24 mouse cellular contexts compared by ENCODE assay signal in genomic region chr5:9060228-9060627, GRCm38 (mm10).
"Had no signal": no experiment of that assay in that cellular context is flagged by ENCODE, and none has a peak within 500 bp of the region (broad histone marks: within the 10 kb centered on the region; RNA-seq: fewer than 3 reads in every experiment).

No protein-coding gene starts in this region.

- H3K4me3 ChIP-seq: gastrocnemius, adult 2 months; heart, embryonic 10.5 days; heart, embryonic 12.5 days; hindbrain, embryonic 10.5 days; hindbrain, embryonic 12.5 days; intestine, embryonic 15.5 days; limb, embryonic 13.5 days; limb, embryonic 15.5 days; liver, embryonic 12.5 days had no signal

- DNase-seq: gastrocnemius, adult 2 months; gastrocnemius, postnatal 10 days; gastrocnemius, postnatal 25 days; heart, postnatal 10 days; heart, postnatal 4 days; kidney, adult 18-20 months; kidney, adult 8-10 months; kidney, postnatal 10 days; kidney, postnatal 25 days; kidney, postnatal 4 days; layer of hippocampus, adult 9-11 months; left cerebral cortex, postnatal 4 days had no signal

- ATAC-seq: hindbrain, embryonic 16.5 days; inflammation-experienced regulatory T-cells, adult 6 months; intestine, embryonic 15.5 days; intestine, postnatal 0 days; liver, embryonic 12.5 days had no signal

- H3K27ac ChIP-seq: gastrocnemius, adult 2 months; heart, embryonic 10.5 days; hindbrain, embryonic 10.5 days; hindbrain, embryonic 12.5 days; hindbrain, embryonic 14.5 days; intestine, embryonic 15.5 days; limb, embryonic 13.5 days; limb, embryonic 15.5 days; liver, embryonic 12.5 days had no signal
